Mouse (Mus musculus): ENCODE data around the gene Thsd4. TPM values are rescaled to one million over a fixed set of nuclear protein-coding genes. Genes with fewer than 3 reads are reported as not detected.
A peak's percentile ranks its signal among the peaks of the same experiment; 100 is the strongest.
"Not testable (repeated sequence)": the region's sequence is repeated elsewhere in the genome, so short reads cannot be mapped to it uniquely, and the experiment has no call there.

Gene Thsd4
- polyA plus RNA-seq, 1 experiment from 2014 or later = 1.8 TPM

DNA sequence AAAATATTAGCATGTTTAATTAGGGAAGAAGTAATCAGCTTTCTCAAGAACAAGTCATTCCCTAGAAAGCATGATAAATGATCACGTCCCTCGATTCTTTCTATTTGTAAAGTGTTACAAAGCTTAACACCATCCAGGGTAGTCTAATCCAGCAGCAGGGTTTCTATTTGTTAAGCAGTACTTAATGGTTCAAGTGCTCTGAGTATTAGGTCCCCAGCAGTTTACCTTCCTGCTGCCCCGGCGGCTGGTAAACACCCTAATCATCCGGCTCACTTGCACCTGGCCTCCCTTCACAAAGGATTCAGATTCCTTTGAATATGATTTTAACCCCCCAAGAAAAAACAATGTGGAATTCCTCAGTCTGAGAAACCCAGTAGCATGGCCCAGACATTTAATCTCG lies 326.9 kb downstream of the Thsd4 start:
- POLR2A ChIA-PET = no interaction called here
- TF ChIP-seq CTCF (IDR thresholded peaks at IDR 0.05) = no peak
- no peak for ATAC-seq

DNA sequence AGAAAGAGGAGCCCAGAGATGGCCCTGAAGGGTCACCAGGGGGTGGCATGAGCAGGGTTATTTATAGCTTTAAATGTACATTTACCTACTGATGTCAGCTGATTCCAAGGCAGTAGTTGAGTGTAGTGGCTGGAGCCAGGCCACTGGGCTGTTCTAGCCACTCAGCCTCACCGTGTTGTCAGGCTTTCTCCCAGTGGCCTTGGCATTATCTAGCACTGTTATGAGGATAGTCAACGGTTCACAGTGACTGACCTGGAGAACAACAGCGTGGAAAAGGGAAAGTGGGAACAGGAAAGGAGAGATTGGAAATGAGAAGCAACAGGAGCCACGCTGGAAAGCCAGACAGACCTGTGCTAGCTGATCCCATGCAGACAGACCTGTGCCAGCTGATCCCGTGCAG lies 329.5 kb downstream of the Thsd4 start:
- in situ Hi-C loops (cut with MboI; ENCODE audit: low pct_unique_long_range_greater_than_20kb) = no loop called here
- DNase-seq (ENCODE audit: low read depth, low spot score) (no peak), ATAC-seq (no peak)
- POLR2A ChIA-PET = no interaction called here
- no peaks in the 10 kb centered on the region for H3K27me3 ChIP-seq
- TF ChIP-seq CTCF (IDR thresholded peaks at IDR 0.05) = no peak
- CTCF ChIA-PET = no interaction called here

More for the DNA sequence above, 326.9 kb downstream of the Thsd4 start:
- DNase-seq (ENCODE audit: low read depth, low spot score) = no peak
- in situ Hi-C loops (cut with MboI; ENCODE audit: low pct_unique_long_range_greater_than_20kb) = no loop called here
- no peaks in the 10 kb centered on the region for H3K27me3 ChIP-seq
- CTCF ChIA-PET = no interaction called here

DNA sequence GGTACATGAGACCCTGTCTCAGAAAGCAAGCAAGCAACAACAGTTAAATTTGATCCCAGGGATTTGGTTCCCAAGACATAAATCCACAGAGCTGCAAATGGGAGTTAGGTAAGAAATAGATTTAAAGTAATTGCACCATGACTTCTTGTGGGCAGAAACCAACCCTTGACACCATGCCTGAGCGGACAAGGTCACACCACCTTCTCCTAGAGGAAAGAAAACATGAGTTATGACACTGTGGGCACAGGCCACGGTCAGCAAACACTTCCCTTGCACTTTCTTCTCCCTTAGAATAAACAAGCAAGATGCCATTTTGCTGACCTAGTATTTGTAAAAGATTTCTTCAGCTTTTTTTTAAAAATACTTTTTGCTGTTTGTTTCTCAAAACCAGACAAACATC lies 334.4 kb downstream of the Thsd4 start:
- no peak for ATAC-seq
- ChIA-PET CTCF (interaction anchor here (1.5 to 1.9 kb wide), 2 partner anchors 16 to 228 kb away, joined by 4 read pairs; no protein-coding TSS in a partner anchor), POLR2A (no interaction called here)
- no peaks in the 10 kb centered on the region for H3K27me3 ChIP-seq
- TF ChIP-seq CTCF (IDR thresholded peaks at IDR 0.05) = no peak
- no peak for DNase-seq (ENCODE audit: low read depth, low spot score)
- in situ Hi-C loops (cut with MboI; ENCODE audit: low pct_unique_long_range_greater_than_20kb) = no loop called here

DNA sequence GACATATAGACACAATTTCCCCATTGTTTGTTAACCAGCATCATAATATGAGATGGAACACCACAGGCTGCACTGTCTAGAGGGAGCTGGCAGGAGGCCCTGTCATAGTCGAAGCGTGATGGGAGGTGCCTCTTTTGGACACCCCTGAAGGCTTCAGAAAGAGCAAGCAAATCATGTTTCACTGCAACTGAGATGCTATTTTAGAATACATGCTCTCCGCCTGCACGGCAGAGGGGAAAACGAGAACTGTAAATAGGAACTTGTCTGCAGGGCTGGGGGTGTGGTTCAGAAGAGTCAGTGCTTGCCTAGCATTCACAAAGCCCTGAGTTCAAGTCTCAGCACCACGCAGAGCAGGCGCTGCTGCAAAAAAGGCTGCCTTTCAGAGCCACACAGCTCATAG lies 334.9 kb downstream of the Thsd4 start:
- no peak for ATAC-seq
- ChIA-PET CTCF (interaction anchor here (1.5 to 1.9 kb wide), 2 partner anchors 16 to 228 kb away, joined by 4 read pairs; no protein-coding TSS in a partner anchor), POLR2A (no interaction called here)
- in situ Hi-C loops (cut with MboI; ENCODE audit: low pct_unique_long_range_greater_than_20kb) = no loop called here
- no peak for DNase-seq (ENCODE audit: low read depth, low spot score)
- no peaks in the 10 kb centered on the region for H3K27me3 ChIP-seq
- TF ChIP-seq CTCF (IDR thresholded peaks at IDR 0.05) = no peak

DNA sequence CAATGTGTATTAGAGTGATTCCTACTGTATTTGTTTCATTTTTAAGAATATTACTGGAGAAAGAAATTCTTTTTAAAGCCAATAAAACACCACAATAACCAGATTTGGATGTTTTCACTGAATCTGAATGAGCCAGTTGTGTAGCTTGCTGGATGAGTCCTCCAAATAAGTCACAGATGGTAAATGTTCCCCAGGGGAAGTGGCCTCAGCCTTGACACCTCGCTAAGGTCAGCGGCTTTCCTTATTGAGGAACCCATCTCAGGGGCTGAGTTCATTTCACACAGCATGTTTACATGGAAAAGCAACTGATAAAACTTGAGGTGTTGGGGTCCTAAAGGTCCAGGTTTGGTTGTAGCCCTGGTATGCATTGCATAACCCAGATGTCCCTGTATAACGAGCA lies 337.8 kb downstream of the Thsd4 start:
- POLR2A ChIA-PET = no interaction called here
- ATAC-seq (no peak), DNase-seq (ENCODE audit: low read depth, low spot score) (no peak)
- CTCF ChIA-PET = no interaction called here
- TF ChIP-seq CTCF (IDR thresholded peaks at IDR 0.05) = no peak
- H3K27me3 ChIP-seq = no peaks in the 10 kb centered on the region
- in situ Hi-C loops (cut with MboI; ENCODE audit: low pct_unique_long_range_greater_than_20kb) = no loop called here

DNA sequence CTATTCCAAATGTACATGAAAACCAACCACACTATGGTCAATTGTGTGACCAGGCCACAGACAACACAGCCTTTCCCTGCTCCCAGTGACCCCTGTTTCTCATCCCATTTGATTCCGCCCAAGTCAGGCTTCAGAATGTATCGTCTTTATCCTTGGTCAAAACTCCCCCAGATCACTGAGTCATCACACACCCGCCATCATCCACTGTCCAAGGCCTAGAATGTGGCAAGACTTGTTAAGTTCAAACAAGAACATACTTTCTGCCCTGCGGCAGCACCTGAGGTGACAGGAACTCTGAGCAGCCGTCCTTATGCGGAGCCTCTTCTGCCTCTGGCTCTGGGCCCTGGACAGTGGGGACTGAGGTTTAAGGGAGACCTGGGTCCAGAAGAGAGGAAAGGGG lies 339.5 kb downstream of the Thsd4 start:
- no peaks in the 10 kb centered on the region for H3K27me3 ChIP-seq
- in situ Hi-C loops (cut with MboI; ENCODE audit: low pct_unique_long_range_greater_than_20kb) = no loop called here
- POLR2A ChIA-PET = no interaction called here
- CTCF ChIA-PET = no interaction called here
- ATAC-seq (no peak), DNase-seq (ENCODE audit: low read depth, low spot score) (no peak)
- TF ChIP-seq CTCF (IDR thresholded peaks at IDR 0.05) = no peak

DNA sequence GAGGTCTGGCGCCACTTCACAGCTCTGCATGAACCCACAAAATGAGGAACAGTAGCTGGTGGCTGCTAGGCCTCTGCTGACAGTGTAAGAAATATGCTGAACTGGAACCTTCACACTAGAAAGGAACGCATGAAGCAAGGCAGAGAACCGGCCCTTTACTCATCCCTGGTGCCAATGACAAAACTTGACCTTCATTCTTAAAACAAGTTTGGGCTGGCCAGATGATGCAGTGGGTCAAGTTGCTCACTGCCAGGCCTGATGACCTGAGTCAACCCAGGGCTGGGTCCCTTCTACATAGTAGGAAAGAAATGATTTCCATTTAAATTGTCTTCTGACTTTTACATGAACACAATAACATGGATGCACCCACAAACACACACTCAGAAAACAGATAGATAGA lies 340.9 kb downstream of the Thsd4 start:
- no peak for TF ChIP-seq CTCF (IDR thresholded peaks at IDR 0.05)
- in situ Hi-C loops (cut with MboI; ENCODE audit: low pct_unique_long_range_greater_than_20kb) = no loop called here
- CTCF ChIA-PET = no interaction called here
- DNase-seq (ENCODE audit: low read depth, low spot score) (no peak), ATAC-seq (no peak)
- POLR2A ChIA-PET = no interaction called here
- no peaks in the 10 kb centered on the region for H3K27me3 ChIP-seq

DNA sequence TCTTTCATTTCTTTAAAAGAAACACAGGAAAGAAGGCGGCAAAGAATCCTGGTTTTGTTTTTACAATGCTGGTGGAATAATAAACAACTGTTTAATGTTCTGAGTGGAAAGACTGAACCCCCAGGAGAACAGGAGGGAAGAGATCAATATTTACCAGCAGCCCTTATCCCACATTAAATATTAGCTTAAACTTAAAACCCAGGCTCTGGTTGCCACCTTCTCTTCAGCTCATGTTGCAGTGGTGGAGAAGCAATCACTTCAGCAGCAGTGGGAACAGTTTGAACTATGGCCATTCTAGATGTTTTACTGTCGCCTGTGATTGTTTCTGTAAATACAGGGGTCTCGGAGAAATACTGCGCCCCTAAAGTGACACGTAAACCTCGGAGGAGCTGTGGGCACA lies 341.7 kb downstream of the Thsd4 start:
- ATAC-seq = no peak
- in situ Hi-C loops (cut with MboI; ENCODE audit: low pct_unique_long_range_greater_than_20kb) = no loop called here
- no peak for TF ChIP-seq CTCF (IDR thresholded peaks at IDR 0.05)

DNA sequence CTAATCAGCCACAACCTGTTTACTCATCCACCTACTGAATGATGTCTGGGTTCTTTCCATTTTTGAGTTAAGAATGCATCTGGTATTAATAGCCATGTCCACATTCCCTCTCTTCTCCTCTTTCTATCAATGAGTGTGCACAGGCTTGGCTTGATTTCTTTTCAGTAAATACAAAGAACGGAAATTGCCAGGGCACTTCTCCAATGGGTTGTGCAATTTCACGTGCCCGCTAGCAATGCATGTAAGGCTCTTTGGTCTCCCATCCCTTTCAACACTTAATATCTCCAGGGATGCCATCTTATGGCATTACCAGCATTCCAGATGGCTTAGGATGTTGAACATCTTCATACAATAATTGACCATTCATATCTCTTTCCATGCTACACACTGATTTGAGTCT lies 345.5 kb downstream of the Thsd4 start:
- DNase-seq (ENCODE audit: low read depth, low spot score) = no peak
- in situ Hi-C loops (cut with MboI; ENCODE audit: low pct_unique_long_range_greater_than_20kb) = no loop called here
- H3K27me3 ChIP-seq = peaks cover 12% of the 10 kb centered on the region
- CTCF ChIA-PET = no interaction called here
- POLR2A ChIA-PET = no interaction called here
- TF ChIP-seq CTCF (IDR thresholded peaks at IDR 0.05) = no peak
- ATAC-seq = no peak

More for the DNA sequence above, 341.7 kb downstream of the Thsd4 start:
- H3K27me3 ChIP-seq = peaks cover 2% of the 10 kb centered on the region
- CTCF ChIA-PET = no interaction called here
- no peak for DNase-seq (ENCODE audit: low read depth, low spot score)
- POLR2A ChIA-PET = no interaction called here

DNA sequence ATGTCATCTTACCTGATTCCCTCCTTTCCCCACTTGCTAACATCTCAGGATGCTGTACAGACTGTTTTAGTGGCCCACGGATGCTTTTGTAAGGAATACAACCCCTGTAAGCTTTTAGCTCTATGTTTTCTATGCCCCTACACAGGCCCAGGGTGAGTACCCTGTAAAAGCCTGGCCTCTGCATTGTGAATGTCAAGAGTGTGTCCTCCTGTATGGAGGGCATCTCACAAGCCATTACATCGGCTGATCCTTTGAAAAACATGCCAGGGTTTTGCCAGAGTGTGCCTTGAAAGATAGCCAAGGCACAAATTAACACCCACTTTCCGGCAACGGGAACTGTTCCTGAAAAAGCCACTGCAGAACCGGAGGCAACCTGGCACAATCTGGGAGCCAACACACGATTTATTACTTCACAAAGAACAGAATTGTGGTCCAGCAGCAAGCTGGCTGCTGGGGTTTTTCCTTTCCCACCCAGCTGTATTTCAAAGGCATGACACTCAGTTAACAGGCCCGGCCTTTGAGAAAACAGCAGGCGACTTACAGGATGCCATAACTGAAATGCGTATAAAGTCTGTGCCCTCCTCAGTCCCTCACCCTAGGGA lies 349.3 kb downstream of the Thsd4 start:
- DNase-seq (ENCODE audit: low read depth, low spot score); CTCF ChIA-PET; POLR2A ChIA-PET; ATAC-seq: not testable (repeated sequence)
- peaks cover 13% of the 10 kb centered on the region for H3K27me3 ChIP-seq
- in situ Hi-C loops (cut with MboI; ENCODE audit: low pct_unique_long_range_greater_than_20kb) = loop anchor here (25.0 kb wide), 1 partner anchor 460 kb away; no protein-coding TSS in a partner anchor

DNA sequence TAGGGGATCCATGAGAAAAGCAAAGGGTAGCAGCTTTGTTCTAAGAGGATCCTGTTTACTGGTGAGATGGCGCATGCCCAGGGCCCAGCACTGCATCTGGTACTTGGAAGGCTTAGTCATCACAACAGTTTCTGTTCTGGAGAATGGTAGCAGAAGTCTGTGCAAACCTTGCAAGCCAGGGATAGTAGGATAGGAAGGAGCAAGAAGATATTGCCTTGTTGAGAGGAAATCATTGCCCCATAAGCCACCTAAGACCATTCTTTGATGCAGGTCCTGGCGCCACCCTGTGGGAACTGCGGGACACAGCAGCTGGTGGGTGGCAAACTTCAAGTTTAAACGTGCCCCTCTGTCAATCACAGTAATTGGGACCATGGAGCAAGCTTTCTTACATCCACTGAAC lies 354.9 kb downstream of the Thsd4 start:
- TF ChIP-seq CTCF (IDR thresholded peaks at IDR 0.05) = peak; percentile 59
- ATAC-seq (no peak), DNase-seq (ENCODE audit: low read depth, low spot score) (no peak)
- in situ Hi-C loops (cut with MboI; ENCODE audit: low pct_unique_long_range_greater_than_20kb) = loop anchor here (5.0 to 25.0 kb wide), 2 partner anchors 180 to 455 kb away; no protein-coding TSS in a partner anchor
- ChIA-PET POLR2A (no interaction called here), CTCF (interaction anchor here (0.9 to 1.2 kb wide), 3 partner anchors 10 to 201 kb away, joined by 3 to 4 read pairs (median 3); no protein-coding TSS in a partner anchor)
- peaks cover 4% of the 10 kb centered on the region for H3K27me3 ChIP-seq

DNA sequence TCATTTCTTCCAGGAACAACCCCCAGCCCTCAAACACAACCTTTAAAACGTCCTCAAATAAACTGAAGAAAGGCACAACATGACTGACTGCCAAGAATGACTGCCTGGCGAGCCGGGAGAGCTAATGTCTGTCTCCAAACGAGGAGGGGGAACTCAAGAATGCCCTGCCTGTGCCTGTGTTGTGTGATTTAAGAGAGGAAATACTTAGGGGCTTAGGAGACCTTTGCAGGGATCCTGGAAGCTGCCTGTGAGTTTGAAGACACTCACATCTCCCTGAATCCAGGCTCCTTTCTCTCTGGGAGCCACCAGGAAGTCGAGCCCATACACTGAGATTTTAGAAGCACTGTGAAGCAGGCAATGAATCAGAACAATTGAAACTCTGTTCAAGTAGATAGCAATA lies 361.0 kb downstream of the Thsd4 start:
- DNase-seq (ENCODE audit: low read depth, low spot score) (no peak), ATAC-seq (no peak)
- ChIA-PET CTCF (interaction anchor here (1.0 kb wide), 1 partner anchor 27 kb away, joined by 3 read pairs; no protein-coding TSS in a partner anchor), POLR2A (no interaction called here)
- peaks cover 9% of the 10 kb centered on the region for H3K27me3 ChIP-seq
- TF ChIP-seq CTCF (IDR thresholded peaks at IDR 0.05) = no peak
- in situ Hi-C loops (cut with MboI; ENCODE audit: low pct_unique_long_range_greater_than_20kb) = loop anchor here (25.0 kb wide), 1 partner anchor 449 kb away; no protein-coding TSS in a partner anchor
